Mouse (Mus musculus): ENCODE data around the gene Sos2. TPM values are rescaled to one million over a fixed set of nuclear protein-coding genes. Genes with fewer than 3 reads are reported as not detected.

The Sos2 gene
- 5.4 and 6.0 TPM in 2 replicates for polyA plus RNA-seq (2015; fragmentation: Nextera tagmentation; extraction: Ambion mirVana)

- peak; percentile 79 for ATAC-seq (ENCODE audit: low FRiP score, low TSS enrichment)
- TF ChIP-seq EP300 (optimal IDR thresholded peaks at IDR 0.05), result no peak
- no peak for TF ChIP-seq CTCF (IDR thresholded peaks at IDR 0.05; ENCODE audit: low read depth)
- no peaks in the 10 kb centered on the region for H3K27me3 ChIP-seq (ENCODE audit: control insufficient read depth, insufficient read depth, low read length)
- peak within 1 kb of the TSS; percentile 72 for H3K4me2 ChIP-seq (replicated peaks; ENCODE audit: low read depth)
- no peak for DNase-seq (ENCODE audit: low spot score)
- peak within 1 kb of the TSS; percentile 95 for H3K4me3 ChIP-seq (ENCODE audit: low read depth, low read length)
- 0% methylated on average over 33 of the region's 85 CpGs for WGBS
- H3K4me1 ChIP-seq (replicated peaks; ENCODE audit: control insufficient read depth, insufficient read depth), result no peaks in the 10 kb centered on the region
- no peaks in the 10 kb centered on the region for H3K36me3 ChIP-seq (ENCODE audit: control insufficient read depth, insufficient read depth, low read length)
- H3K9ac ChIP-seq (ENCODE audit: low read length), result peak within 1 kb of the TSS; percentile 99
- H3K9me3 ChIP-seq (ENCODE audit: control insufficient read depth, low read length), result no peaks in the 10 kb centered on the region
- H3K27ac ChIP-seq (replicated peaks), result peak within 1 kb of the TSS; percentile 99
Measured at GRCm38 (mm10) chr12:69681566-69682061, at the start of gene Sos2. TSS of gene Sos2 (minus strand) at chr12:69681852.

- Histone ChIP-seq H3K27me3 (ENCODE audit: control insufficient read depth, insufficient read depth, low read length) (no peaks in the 10 kb centered on the region), H3K27ac (replicated peaks) (no peak overlapping the region), H3K9me3 (ENCODE audit: control insufficient read depth, low read length) (no peaks in the 10 kb centered on the region), H3K4me2 (replicated peaks; ENCODE audit: low read depth) (no peak overlapping the region), H3K4me3 (ENCODE audit: low read depth, low read length) (no peak overlapping the region), H3K9ac (ENCODE audit: low read length) (no peak overlapping the region), H3K36me3 (ENCODE audit: control insufficient read depth, insufficient read depth, low read length) (no peaks in the 10 kb centered on the region), H3K4me1 (replicated peaks; ENCODE audit: control insufficient read depth, insufficient read depth) (no peaks in the 10 kb centered on the region)
- TF ChIP-seq EP300 (optimal IDR thresholded peaks at IDR 0.05) (no peak), CTCF (IDR thresholded peaks at IDR 0.05; ENCODE audit: low read depth) (no peak)
- WGBS, result 90% methylated on average over 1 of the region's 1 CpGs
- DNase-seq (ENCODE audit: low spot score), result no peak
- ATAC-seq (ENCODE audit: low FRiP score, low TSS enrichment), result no peak
Measured at GRCm38 (mm10) chr12:69730306-69730705, 48.7 kb upstream of the Sos2 start.

GRCm38 (mm10) chr12:69729246-69729645 is 47.6 kb upstream of the Sos2 start:
- H3K4me2 ChIP-seq (replicated peaks; ENCODE audit: low read depth), result no peak overlapping the region
- no peaks in the 10 kb centered on the region for H3K9me3 ChIP-seq (ENCODE audit: control insufficient read depth, low read length)
- ATAC-seq (ENCODE audit: low FRiP score, low TSS enrichment), result no peak
- H3K9ac ChIP-seq (ENCODE audit: low read length), result no peak overlapping the region
- no peak for TF ChIP-seq EP300 (optimal IDR thresholded peaks at IDR 0.05)
- TF ChIP-seq CTCF (IDR thresholded peaks at IDR 0.05; ENCODE audit: low read depth), result no peak
- H3K4me1 ChIP-seq (replicated peaks; ENCODE audit: control insufficient read depth, insufficient read depth), result no peaks in the 10 kb centered on the region
- no peak for DNase-seq (ENCODE audit: low spot score)
- 90% methylated on average over 1 of the region's 1 CpGs for WGBS
- no peak overlapping the region for H3K4me3 ChIP-seq (ENCODE audit: low read depth, low read length)
- no peaks in the 10 kb centered on the region for H3K27me3 ChIP-seq (ENCODE audit: control insufficient read depth, insufficient read depth, low read length)
- H3K27ac ChIP-seq (replicated peaks), result no peak overlapping the region
- no peaks in the 10 kb centered on the region for H3K36me3 ChIP-seq (ENCODE audit: control insufficient read depth, insufficient read depth, low read length)

- H3K27me3 ChIP-seq (ENCODE audit: control insufficient read depth, insufficient read depth, low read length), result no peaks in the 10 kb centered on the region
- peak; percentile 97 for ATAC-seq (ENCODE audit: low FRiP score, low TSS enrichment)
- peak within 1 kb of the TSS; percentile 74 for H3K9ac ChIP-seq (ENCODE audit: low read length)
- H3K27ac ChIP-seq (replicated peaks), result peak within 1 kb of the TSS; percentile 95
- peak within 1 kb of the TSS; percentile 88 for H3K4me2 ChIP-seq (replicated peaks; ENCODE audit: low read depth)
- H3K36me3 ChIP-seq (ENCODE audit: control insufficient read depth, insufficient read depth, low read length), result no peaks in the 10 kb centered on the region
- H3K9me3 ChIP-seq (ENCODE audit: control insufficient read depth, low read length), result no peaks in the 10 kb centered on the region
- under 1% methylated on average over 60 of the region's 60 CpGs for WGBS
- DNase-seq (ENCODE audit: low spot score), result peak; percentile 98
- H3K4me1 ChIP-seq (replicated peaks; ENCODE audit: control insufficient read depth, insufficient read depth), result no peaks in the 10 kb centered on the region
- peak within 1 kb of the TSS; percentile 72 for H3K4me3 ChIP-seq (ENCODE audit: low read depth, low read length)
- peak; percentile 12; the same call in 1 of the 2 replicates for TF ChIP-seq CTCF (IDR thresholded peaks at IDR 0.05; ENCODE audit: low read depth)
- no peak for TF ChIP-seq EP300 (optimal IDR thresholded peaks at IDR 0.05)
Measured at GRCm38 (mm10) chr12:69724711-69725460, 43.2 kb upstream of the Sos2 start, which contains the start of the genes L2hgdh and Atp5s. TSS of gene L2hgdh (minus strand) at chr12:69724873. TSS of gene Atp5s (plus strand) at chr12:69724950.

GRCm38 (mm10) chr12:69724018-69724710 is 42.5 kb upstream of the Sos2 start:
- H3K27ac ChIP-seq (replicated peaks), result peak overlapping the region; percentile 24; the same call in 1 of the 2 replicates
- no peaks in the 10 kb centered on the region for H3K4me1 ChIP-seq (replicated peaks; ENCODE audit: control insufficient read depth, insufficient read depth)
- WGBS, result 3% methylated on average over 24 of the region's 24 CpGs
- peak overlapping the region; percentile 88 for H3K4me2 ChIP-seq (replicated peaks; ENCODE audit: low read depth)
- H3K27me3 ChIP-seq (ENCODE audit: control insufficient read depth, insufficient read depth, low read length), result no peaks in the 10 kb centered on the region
- peak; percentile 8; the same call in 1 of the 2 replicates for ATAC-seq (ENCODE audit: low FRiP score, low TSS enrichment)
- H3K9me3 ChIP-seq (ENCODE audit: control insufficient read depth, low read length), result no peaks in the 10 kb centered on the region
- peak overlapping the region; percentile 74 for H3K9ac ChIP-seq (ENCODE audit: low read length)
- 0 out of 2 replicates have a peak, but pooled peaks cover 3% of the 10 kb centered on the region for H3K36me3 ChIP-seq (ENCODE audit: control insufficient read depth, insufficient read depth, low read length)
- DNase-seq (ENCODE audit: low spot score), result peak; percentile 23
- no peak for TF ChIP-seq EP300 (optimal IDR thresholded peaks at IDR 0.05)
- no peak for TF ChIP-seq CTCF (IDR thresholded peaks at IDR 0.05; ENCODE audit: low read depth)
- peak overlapping the region; percentile 72 for H3K4me3 ChIP-seq (ENCODE audit: low read depth, low read length)

All from stomach, postnatal 0 days (tissue).